Mouse (Mus musculus) left cerebral cortex, postnatal 25 days (tissue): ENCODE measurements around the gene Spata3. TPM values are rescaled to one million over a fixed set of nuclear protein-coding genes. Genes with fewer than 3 reads are reported as not detected.

Experiments used
- DNase-seq, 2 experiments: peaks; one replicate each; pipeline ENCODE4 v3.0.0; 2022; ENCODE audit warnings: low spot score in 2 of 2, mixed read lengths in 1 of 2
- intact Hi-C: fragments of 180-260 bp; cut with DNase I; formaldehyde crosslinking; loops from one replicate; pipeline ENCODE4 v1.15.1; 2025
- total RNA-seq, 2 experiments: library from RNA; stranded (reverse); gene quantifications; 2 replicates each; pipeline ENCODE4 v1.2.3; 2021

The Spata3 gene
- total RNA-seq, 2 experiments from 2014 or later: 0.41 to 0.57 TPM

- DNase-seq: peak; percentile 75 to 76
- intact Hi-C loops: no loop called here
Measured at GRCm38 (mm10) chr1:86018235-86019055, 1.8 kb downstream of the Spata3 start.

GRCm38 (mm10) chr1:86021365-86021989 is 4.9 kb downstream of the Spata3 start:
- DNase-seq: peak; percentile 50 to 86

GRCm38 (mm10) chr1:86032273-86032987 is 15.8 kb downstream of the Spata3 start:
- intact Hi-C loops: no loop called here

More at GRCm38 (mm10) chr1:86021365-86021989, 4.9 kb downstream of the Spata3 start:
- intact Hi-C loops: loop anchor here (5.0 kb wide), 1 partner anchor 149 kb away; no protein-coding TSS in a partner anchor

GRCm38 (mm10) chr1:86038191-86038951 is 21.8 kb downstream of the Spata3 start:
- no peak for DNase-seq

More at GRCm38 (mm10) chr1:86032273-86032987, 15.8 kb downstream of the Spata3 start:
- DNase-seq: peak; percentile 53 to 91

GRCm38 (mm10) chr1:86040131-86040530 is 23.5 kb downstream of the Spata3 start:
- DNase-seq: no peak
- intact Hi-C loops: no loop called here

More at GRCm38 (mm10) chr1:86038191-86038951, 21.8 kb downstream of the Spata3 start:
- intact Hi-C loops: no loop called here

GRCm38 (mm10) chr1:86040817-86041216 is 24.2 kb downstream of the Spata3 start:
- DNase-seq: no peak
- intact Hi-C loops: no loop called here

GRCm38 (mm10) chr1:86045056-86045455 is 28.4 kb downstream of the Spata3 start:
- intact Hi-C loops: no loop called here
- DNase-seq: peak in 1 of 2 experiments; percentile 67

- DNase-seq: peak; percentile 41 to 60
- intact Hi-C loops: no loop called here
Measured at GRCm38 (mm10) chr1:86045848-86046805, 29.5 kb downstream of the Spata3 start, which contains the start of gene 2810459M11Rik. TSS of gene 2810459M11Rik (plus strand) at chr1:86045863.

- DNase-seq: no peak
- intact Hi-C loops: no loop called here
Measured at GRCm38 (mm10) chr1:86046833-86047563, 30.4 kb downstream of the Spata3 start.

- DNase-seq: no peak
Measured at GRCm38 (mm10) chr1:86048231-86048630, 31.6 kb downstream of the Spata3 start.

GRCm38 (mm10) chr1:86048744-86049143 is 32.1 kb downstream of the Spata3 start:
- intact Hi-C loops: no loop called here

More at GRCm38 (mm10) chr1:86048231-86048630, 31.6 kb downstream of the Spata3 start:
- intact Hi-C loops: no loop called here

GRCm38 (mm10) chr1:86053198-86053921 is 36.7 kb downstream of the Spata3 start:
- intact Hi-C loops: no loop called here

More at GRCm38 (mm10) chr1:86048744-86049143, 32.1 kb downstream of the Spata3 start:
- DNase-seq: no peak

GRCm38 (mm10) chr1:86054943-86055342 is 38.3 kb downstream of the Spata3 start:
- no peak for DNase-seq
- intact Hi-C loops: loop anchor here (5.0 kb wide), 1 partner anchor 123 kb away; no protein-coding TSS in a partner anchor

More at GRCm38 (mm10) chr1:86053198-86053921, 36.7 kb downstream of the Spata3 start:
- peak; percentile 58 to 66 for DNase-seq

- no peak for DNase-seq
- intact Hi-C loops: loop anchor here (5.0 kb wide), 1 partner anchor 124 kb away; no protein-coding TSS in a partner anchor
Measured at GRCm38 (mm10) chr1:86056284-86056683, 39.7 kb downstream of the Spata3 start.

- DNase-seq: peak; percentile 92 to 96
- intact Hi-C loops: loop anchor here (5.0 kb wide), 1 partner anchor 127 kb away; no protein-coding TSS in a partner anchor
Measured at GRCm38 (mm10) chr1:86058856-86059769, 42.5 kb downstream of the Spata3 start.
